ENCODE assay signal across 8 mouse cellular contexts in the genomic region with DNA sequence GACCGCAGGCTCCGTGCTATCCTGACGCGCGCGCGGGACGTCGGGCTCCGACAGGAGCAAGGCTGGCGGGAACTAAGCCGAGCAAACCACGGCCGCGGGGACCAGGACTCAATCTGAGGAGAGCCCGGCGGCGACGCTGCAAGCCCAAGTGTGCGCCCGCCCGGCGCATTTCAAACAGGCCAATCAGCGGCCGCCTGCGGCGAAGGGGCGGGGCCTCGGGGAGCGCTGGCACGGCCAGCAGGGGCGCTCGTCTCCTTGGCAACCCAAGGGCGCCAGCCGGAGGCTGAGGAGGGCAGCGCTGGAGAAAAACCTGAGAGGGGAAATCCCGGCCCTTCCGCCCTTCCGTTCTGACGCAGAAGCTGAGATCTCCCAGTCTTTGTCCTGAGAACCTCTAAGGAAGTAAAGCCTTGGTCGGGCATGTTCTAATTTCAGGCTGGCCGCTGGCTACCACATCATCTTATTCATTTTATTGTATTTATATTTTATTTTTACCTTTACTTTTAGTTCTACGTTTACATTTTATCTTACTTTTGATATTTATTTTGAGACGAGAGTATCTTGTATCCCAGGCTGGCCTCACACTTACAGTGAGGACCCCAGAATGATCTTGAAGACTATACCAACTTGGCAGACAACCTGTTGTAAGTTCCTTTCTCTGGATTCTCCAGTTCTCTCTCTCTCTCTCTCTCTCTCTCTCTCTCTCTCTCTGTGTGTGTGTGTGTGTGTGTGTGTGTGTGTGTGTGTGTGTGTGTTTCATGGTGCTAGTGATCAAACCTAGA. TPM values are rescaled to one million over a fixed set of nuclear protein-coding genes. Genes with fewer than 3 reads are reported as not detected.
A peak's percentile ranks its signal among the peaks of the same experiment; 100 is the strongest.
DNase-seq lines count a peak whose midpoint lies in the region; ATAC-seq and TF ChIP-seq lines count a peak whose summit lies in the region.

TSS of gene Kif23 (minus strand) at position 152 of the 779 bp plus-strand sequence.

- H3K4me1 ChIP-seq in forebrain, embryonic 15.5 days: peaks cover 23% of the 10 kb centered on the region
- H3K4me1 ChIP-seq in lung, adult 2 months (ENCODE audit: control insufficient read depth, insufficient read depth, low read length): no peaks in the 10 kb centered on the region; the same call in 1 of the 2 replicates

- peak within 1 kb of the TSS; percentile 76 for H3K9ac ChIP-seq in forebrain, embryonic 15.5 days (replicated peaks)

- peak; percentile 95 for ATAC-seq in forebrain, embryonic 15.5 days (replicated peaks)
- ATAC-seq in neutrophil, adult 5-6 weeks (ENCODE audit: extremely low read depth, insufficient number of reproducible peaks, low FRiP score, poor library complexity, severe bottlenecking): peak; percentile 84

- peak within 1 kb of the TSS; percentile 89 for H3K4me3 ChIP-seq in forebrain, embryonic 15.5 days
- peak within 1 kb of the TSS; percentile 86 for H3K4me3 ChIP-seq in lung, adult 2 months (replicated peaks; ENCODE audit: extremely low read depth, low read depth, low read length)

- H3K9me3 ChIP-seq in forebrain, embryonic 15.5 days: no peaks in the 10 kb centered on the region

- H3K36me3 ChIP-seq in forebrain, embryonic 15.5 days: no peaks in the 10 kb centered on the region

- peak; percentile 95 for DNase-seq in ES-CJ7 (ENCODE audit: low read depth, low spot score)
- peak; percentile 94 for DNase-seq in cerebellum, adult 11 months
- DNase-seq in heart, postnatal 25 days (ENCODE audit: low spot score): peak; percentile 95
- peak; percentile 87 to 93 for DNase-seq in layer of hippocampus, adult 18-20 months (ENCODE audit: low spot score in 2 of 2)
- peak; percentile 98 for DNase-seq in lung, adult 2 months
- peak; percentile 95 for DNase-seq in thymus, adult 18-20 months

- WGBS in forebrain, embryonic 15.5 days: under 1% methylated on average over 44 of the region's 44 CpGs
- under 1% methylated on average over 44 of the region's 44 CpGs for WGBS in lung, adult 2 months

- peak; percentile 31; the same call in 1 of the 2 replicates for TF ChIP-seq CTCF in lung, adult 2 months (IDR thresholded peaks at IDR 0.05; ENCODE audit: insufficient read depth, low read length)

- intact Hi-C loops in heart, postnatal 25 days (cut with DNase I): loop anchor here (5.0 kb wide), 1 partner anchor 295 kb away; no protein-coding TSS in a partner anchor

- H3K27me3 ChIP-seq in forebrain, embryonic 15.5 days: no peaks in the 10 kb centered on the region

- peak within 1 kb of the TSS; percentile 32 for H3K27ac ChIP-seq in forebrain, embryonic 15.5 days (replicated peaks)

- no peak for TF ChIP-seq POLR2A in lung, adult 2 months (IDR thresholded peaks at IDR 0.05; ENCODE audit: borderline replicate concordance, extremely low read depth, low read depth, low read length)

- peak within 1 kb of the TSS; percentile 100 for H3K4me2 ChIP-seq in forebrain, embryonic 15.5 days (replicated peaks)

RNA-seq across cellular contexts. Expression of gene Kif23, which starts in this region (rescaled TPM):
- 40.2 and 45.5 TPM in 2 replicates for polyA plus RNA-seq in forebrain, embryonic 15.5 days (2015; fragmentation: Nextera tagmentation; extraction: Ambion mirVana)
- total RNA-seq in heart, postnatal 25 days (2021): 1 to 10 TPM; 3.5 to 3.7 TPM
- total RNA-seq in layer of hippocampus, adult 18-20 months (2021): 1 to 10 TPM in 1 of 2 experiments, under 1 TPM in 1; 0.58 to 1.6 TPM
- polyA plus RNA-seq in lung, adult 2 months (2012; rRNA removed): 1.7 and 3.0 TPM in 2 replicates
- total RNA-seq in neutrophil, adult 5-6 weeks (2017): 186 and 218 TPM in 2 replicates

Comparison
In these comparisons a context has a peak if more than half of its experiments do, and no peak if none do; other contexts are left out.
1. Peak in every context shown above with its lines: DNase-seq, ATAC-seq, H3K4me3 ChIP-seq and H3K27ac ChIP-seq.
2. RNA of gene Kif23 (total RNA-seq): 186 to 218 TPM in neutrophil, adult 5-6 weeks; 3.5 to 3.7 TPM in heart, postnatal 25 days and 0.58 to 1.6 TPM in layer of hippocampus, adult 18-20 months; every median in the first group is over 10 times any median in the second.
3. RNA of gene Kif23 (polyA plus RNA-seq): 40.2 to 45.5 TPM in forebrain, embryonic 15.5 days; 1.7 to 3.0 TPM in lung, adult 2 months; every median in the first group is over 10 times any median in the second.